In genomic region chr2:41060751-41061150, GRCm38 (mm10) we compare ENCODE assay signal across 11 mouse cellular contexts.
DNase-seq lines count a peak whose midpoint lies in the region; ATAC-seq and TF ChIP-seq lines count a peak whose summit lies in the region.
"Had no signal": no experiment of that assay in that cellular context is flagged by ENCODE, and none has a peak within 500 bp of the region (broad histone marks: within the 10 kb centered on the region; RNA-seq: fewer than 3 reads in every experiment).

No protein-coding gene starts in this region.

- TF ChIP-seq CTCF in lung, embryonic 14.5 days (IDR thresholded peaks at IDR 0.05; ENCODE audit: low read depth) = 0 out of 2 replicates have a peak, but pooled peaks have one; percentile 7
- peak in 2 of 3 experiments; percentile 6 to 22; a peak in 1 of 6 replicates for TF ChIP-seq CTCF in MEL (IDR thresholded peaks at IDR 0.05 in 2 of 3, conservative IDR thresholded peaks at IDR 0.05 in 1 of 3; ENCODE audit: control insufficient read depth in 1 of 3, insufficient read depth in 1 of 3, low read depth in 2 of 3, low read length in 3 of 3, poor library complexity in 1 of 3, severe bottlenecking in 1 of 3)

- no peak overlapping the region for H3K9ac ChIP-seq in forebrain, embryonic 11.5 days (ENCODE audit: low read length)
- H3K9ac ChIP-seq in forebrain, embryonic 12.5 days = no peak overlapping the region
- no peak overlapping the region for H3K9ac ChIP-seq in lung, embryonic 14.5 days
- no peak overlapping the region for H3K9ac ChIP-seq in MEL (ENCODE audit: control insufficient read depth, low read depth, low read length, poor library complexity, severe bottlenecking)
- no peak overlapping the region for H3K9ac ChIP-seq in heart, embryonic 12.5 days

- H3K36me3 ChIP-seq in forebrain, embryonic 11.5 days (ENCODE audit: control insufficient read depth, insufficient read depth, low read length) = no peaks in the 10 kb centered on the region
- H3K36me3 ChIP-seq in forebrain, embryonic 12.5 days (replicated peaks) = no peaks in the 10 kb centered on the region
- no peaks in the 10 kb centered on the region for H3K36me3 ChIP-seq in lung, embryonic 14.5 days (ENCODE audit: insufficient read depth)
- no peaks in the 10 kb centered on the region for H3K36me3 ChIP-seq in MEL (ENCODE audit: control insufficient read depth in 1 of 2, insufficient read depth in 2 of 2, low read length in 2 of 2)
- no peaks in the 10 kb centered on the region for H3K36me3 ChIP-seq in heart, embryonic 12.5 days

- H3K79me2 ChIP-seq in MEL (ENCODE audit: control insufficient read depth, insufficient read depth, low read length, poor library complexity) = no peaks in the 10 kb centered on the region

- no peaks in the 10 kb centered on the region for H3K27me3 ChIP-seq in forebrain, embryonic 11.5 days (ENCODE audit: control insufficient read depth, insufficient read depth, low read length)
- H3K27me3 ChIP-seq in forebrain, embryonic 12.5 days = no peaks in the 10 kb centered on the region
- no peaks in the 10 kb centered on the region for H3K27me3 ChIP-seq in lung, embryonic 14.5 days (ENCODE audit: insufficient read depth, low read length)
- H3K27me3 ChIP-seq in MEL (ENCODE audit: control insufficient read depth in 1 of 2, insufficient read depth in 2 of 2, low read length in 2 of 2) = no peaks in the 10 kb centered on the region
- H3K27me3 ChIP-seq in heart, embryonic 12.5 days (replicated peaks) = no peaks in the 10 kb centered on the region

- H3K4me3 ChIP-seq in forebrain, embryonic 11.5 days (ENCODE audit: low read depth, low read length) = no peak overlapping the region
- H3K4me3 ChIP-seq in forebrain, embryonic 12.5 days (replicated peaks) = no peak overlapping the region
- no peak overlapping the region for H3K4me3 ChIP-seq in lung, embryonic 14.5 days (ENCODE audit: low read depth, low read length)
- no peak overlapping the region for H3K4me3 ChIP-seq in MEL (ENCODE audit: control insufficient read depth in 1 of 2, insufficient read depth in 1 of 2, low read depth in 2 of 2, low read length in 2 of 2)
- no peak overlapping the region for H3K4me3 ChIP-seq in heart, embryonic 12.5 days

- no peak; the same call in 1 of the 2 replicates for TF ChIP-seq RAD21 in MEL (IDR thresholded peaks at IDR 0.05; ENCODE audit: low read depth, low read length)

- H3K9me3 ChIP-seq in forebrain, embryonic 11.5 days (ENCODE audit: control insufficient read depth, low read length) = no peaks in the 10 kb centered on the region
- H3K9me3 ChIP-seq in forebrain, embryonic 12.5 days = no peaks in the 10 kb centered on the region
- H3K9me3 ChIP-seq in lung, embryonic 14.5 days (ENCODE audit: low read depth, low read length) = no peaks in the 10 kb centered on the region
- no peaks in the 10 kb centered on the region for H3K9me3 ChIP-seq in MEL (replicated peaks; ENCODE audit: insufficient read depth, low read length)
- H3K9me3 ChIP-seq in heart, embryonic 12.5 days (replicated peaks) = no peaks in the 10 kb centered on the region

- H3K4me1 ChIP-seq in forebrain, embryonic 11.5 days (replicated peaks; ENCODE audit: control insufficient read depth, insufficient read depth, low read length) = no peaks in the 10 kb centered on the region
- no peaks in the 10 kb centered on the region for H3K4me1 ChIP-seq in forebrain, embryonic 12.5 days
- H3K4me1 ChIP-seq in lung, embryonic 14.5 days (ENCODE audit: insufficient read depth) = no peaks in the 10 kb centered on the region
- H3K4me1 ChIP-seq in MEL (ENCODE audit: control insufficient read depth in 1 of 2, insufficient read depth in 2 of 2, low read length in 2 of 2) = no peaks in the 10 kb centered on the region
- no peaks in the 10 kb centered on the region for H3K4me1 ChIP-seq in heart, embryonic 12.5 days (replicated peaks)

- 0 out of 2 replicates have a peak, but pooled peaks have one; percentile 30 for ATAC-seq in forebrain, embryonic 11.5 days (replicated peaks; ENCODE audit: low FRiP score)
- ATAC-seq in forebrain, embryonic 12.5 days (ENCODE audit: low FRiP score) = no peak
- no peak for ATAC-seq in lung, embryonic 14.5 days (ENCODE audit: insufficient read depth)
- ATAC-seq in heart, embryonic 12.5 days (ENCODE audit: insufficient number of reproducible peaks, low FRiP score) = no peak

- no peak overlapping the region for H3K27ac ChIP-seq in forebrain, embryonic 11.5 days (ENCODE audit: low read depth, low read length)
- H3K27ac ChIP-seq in forebrain, embryonic 12.5 days = no peak overlapping the region
- no peak overlapping the region for H3K27ac ChIP-seq in lung, embryonic 14.5 days (ENCODE audit: low read depth)
- H3K27ac ChIP-seq in MEL (ENCODE audit: control insufficient read depth, low read depth, low read length) = no peak overlapping the region
- H3K27ac ChIP-seq in heart, embryonic 12.5 days (ENCODE audit: poor library complexity, severe bottlenecking) = no peak overlapping the region

- no peak for TF ChIP-seq POLR2A in MEL (IDR thresholded peaks at IDR 0.05; ENCODE audit: control insufficient read depth in 1 of 2, insufficient read depth in 1 of 2, low read depth in 1 of 2, low read length in 2 of 2, poor library complexity in 1 of 2)

- 38% methylated on average over 1 of the region's 1 CpGs for WGBS in forebrain, embryonic 11.5 days
- 22% methylated on average over 1 of the region's 1 CpGs for WGBS in forebrain, embryonic 12.5 days
- 14% methylated on average over 1 of the region's 1 CpGs for WGBS in lung, embryonic 14.5 days
- 11% methylated on average over 1 of the region's 1 CpGs for WGBS in heart, embryonic 12.5 days

- no peak for TF ChIP-seq EP300 in MEL (IDR thresholded peaks at IDR 0.05; ENCODE audit: low read depth in 1 of 2, low read length in 2 of 2)

- DNase-seq in forebrain, embryonic 11.5 days (ENCODE audit: low spot score) = no peak
- DNase-seq in lung, embryonic 14.5 days = peak; percentile 2
- no peak for DNase-seq in lung, adult 18-20 months
- DNase-seq in MEL (ENCODE audit: low read depth, low spot score) = peak; percentile 5
- peak; percentile 30 for DNase-seq in mesoderm, embryonic 11.5 days (ENCODE audit: low read depth, low spot score)
- DNase-seq: cerebellum, adult 9-11 months; heart, adult 11 months; lung, postnatal 36 days had no signal

- H3K4me2 ChIP-seq in forebrain, embryonic 11.5 days (ENCODE audit: low read depth, low read length, severe bottlenecking) = no peak overlapping the region
- no peak overlapping the region for H3K4me2 ChIP-seq in forebrain, embryonic 12.5 days
- no peak overlapping the region for H3K4me2 ChIP-seq in lung, embryonic 14.5 days
- no peak overlapping the region for H3K4me2 ChIP-seq in heart, embryonic 12.5 days
- H3K4me2 ChIP-seq: liver, embryonic 11.5 days had no signal

TF ChIP-seq in MEL, 35 proteins besides CTCF, POLR2A, EP300 and RAD21:
- TF ChIP-seq SMC3 (IDR thresholded peaks at IDR 0.05; ENCODE audit: low read depth, low read length) = no peak; the same call in 1 of the 2 replicates
- TF ChIP-seq ZKSCAN1 (IDR thresholded peaks at IDR 0.05; ENCODE audit: low read depth, low read length) = no peak
- no peak for TF ChIP-seq ZC3H11A (IDR thresholded peaks at IDR 0.05; ENCODE audit: low read depth, low read length)
- TF ChIP-seq USF1 (IDR thresholded peaks at IDR 0.05; ENCODE audit: low read depth, low read length) = no peak
- TF ChIP-seq SIN3A (IDR thresholded peaks at IDR 0.05; ENCODE audit: low read length) = no peak
- TF ChIP-seq E2F4 (IDR thresholded peaks at IDR 0.05; ENCODE audit: borderline replicate concordance, low read depth, low read length) = no peak
- no peak for TF ChIP-seq JUND (IDR thresholded peaks at IDR 0.05; ENCODE audit: low read depth, low read length)
- TF ChIP-seq CHD1 (IDR thresholded peaks at IDR 0.05; ENCODE audit: low read depth, low read length) = no peak
- no peak for TF ChIP-seq GATA1 (IDR thresholded peaks at IDR 0.05; ENCODE audit: low read depth, low read length)
- TF ChIP-seq BHLHE40 (IDR thresholded peaks at IDR 0.05; ENCODE audit: borderline replicate concordance, low read depth, low read length) = no peak
- no peak for TF ChIP-seq HCFC1 (IDR thresholded peaks at IDR 0.05; ENCODE audit: low read depth, low read length)
TF ChIP-seq in MEL: peak in this region for 0.

Comparison
In these comparisons a context has a peak if more than half of its experiments do, and no peak if none do; other contexts are left out.
1. DNase-seq: peak in lung, embryonic 14.5 days (single experiment), MEL (single experiment) and mesoderm, embryonic 11.5 days (single experiment); none in forebrain, embryonic 11.5 days (single experiment) and lung, adult 18-20 months (0 of 2).